Mouse (Mus musculus): ENCODE measurements around the gene Stil. TPM values are rescaled to one million over a fixed set of nuclear protein-coding genes. Genes with fewer than 3 reads are reported as not detected.
A peak's percentile ranks its signal among the peaks of the same experiment; 100 is the strongest.

The Stil gene
- total RNA-seq (2021) (under 1 TPM; 0.31 to 0.58 TPM), polyA plus RNA-seq (2012; rRNA removed) (0.10 and 0.13 TPM in 2 replicates)
- long read RNA-seq: 0 reads

DNA sequence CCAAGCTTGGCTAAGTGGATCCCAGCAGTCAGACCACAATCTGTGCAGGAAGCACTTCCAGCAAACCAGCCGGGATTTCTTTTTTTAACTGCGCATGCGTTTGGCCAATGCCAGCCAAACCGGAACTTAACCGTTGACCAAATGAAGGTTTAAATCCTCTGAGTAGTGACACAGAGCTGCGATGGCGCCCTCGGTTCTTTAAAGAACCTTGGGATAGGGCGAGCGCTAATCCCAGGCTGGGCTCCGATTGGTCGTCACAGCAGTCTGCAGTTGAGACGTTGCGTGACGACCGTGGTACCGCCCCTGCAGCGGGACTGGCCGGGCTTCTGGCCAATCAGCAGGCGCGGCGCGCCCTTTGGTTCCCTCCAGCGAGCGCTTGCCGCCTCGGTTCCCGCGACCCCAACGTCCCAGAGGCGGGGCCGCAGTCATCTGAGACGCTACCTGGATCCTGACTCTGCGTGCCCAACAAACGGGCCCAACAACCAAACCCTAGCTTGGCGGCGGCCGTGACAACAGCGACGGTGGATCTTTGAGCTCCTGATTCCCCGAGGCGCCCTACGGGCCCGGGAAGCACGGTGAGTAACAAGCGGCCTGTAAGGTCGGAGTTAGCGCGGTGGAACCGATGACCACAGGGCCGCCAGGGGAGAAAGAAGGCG lies at the start of gene Stil:
Stil (plus strand) TSS at position 387 of the 656 bp plus-strand sequence.
- DNase-seq: peak; percentile 97

DNA sequence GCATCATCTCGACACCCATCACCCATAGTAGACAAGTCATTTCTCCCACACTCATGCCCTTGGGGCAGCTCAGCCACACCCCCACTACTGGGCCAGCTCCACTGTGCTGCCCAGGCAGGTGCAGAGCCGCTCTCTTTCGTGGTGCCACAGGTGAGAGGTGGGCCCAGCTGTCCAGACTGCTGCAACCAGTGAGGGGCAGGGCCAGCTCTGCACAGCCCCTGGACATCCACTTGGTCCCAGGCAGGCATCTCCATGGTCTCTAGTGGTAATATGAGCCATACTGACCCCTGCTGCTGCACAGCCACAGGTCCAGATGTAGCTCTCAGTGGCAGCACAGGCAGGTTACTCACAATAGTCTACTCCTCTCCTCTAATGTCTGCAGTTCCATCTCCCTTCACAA lies 46.8 kb upstream of the Stil start:
- no peak for DNase-seq

DNA sequence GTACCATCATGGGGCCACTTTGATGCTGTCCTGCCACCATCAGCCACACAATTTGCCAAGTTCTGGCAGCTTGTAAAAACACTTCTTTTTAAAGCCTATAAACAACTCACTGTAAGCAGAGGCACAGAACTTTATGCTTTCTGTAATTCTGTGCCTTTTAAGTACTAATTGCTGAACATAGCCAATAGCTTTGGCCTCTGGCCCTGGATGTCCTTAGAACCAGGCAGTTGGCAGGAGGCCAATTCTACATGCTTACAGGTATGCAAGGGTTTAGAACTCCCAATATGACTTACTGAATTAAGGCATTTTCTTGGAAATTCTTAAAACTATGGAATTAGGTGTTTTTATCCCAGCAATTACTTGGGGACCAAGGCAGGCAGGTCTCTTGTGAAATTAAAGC lies 42.6 kb upstream of the Stil start:
- DNase-seq: no peak

DNA sequence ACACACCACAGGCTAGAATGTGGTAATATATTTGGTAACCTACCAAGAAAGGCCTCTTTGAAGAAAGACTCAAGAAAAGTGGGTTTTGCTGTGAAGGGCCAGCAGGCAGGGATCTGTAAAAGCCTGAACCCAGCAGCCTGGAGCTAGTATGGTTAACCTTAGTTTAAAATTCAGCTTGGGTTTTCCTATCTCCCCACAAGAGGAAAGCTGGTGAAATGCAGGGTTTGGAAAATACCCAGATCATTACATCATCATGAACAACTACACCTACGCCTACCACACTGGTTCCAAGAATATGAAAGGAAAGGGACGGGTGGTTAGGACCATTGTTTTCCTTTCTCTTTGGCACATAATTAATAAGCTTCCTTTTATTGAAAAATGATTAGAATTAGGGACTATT lies 41.7 kb upstream of the Stil start:
- no peak for DNase-seq

DNA sequence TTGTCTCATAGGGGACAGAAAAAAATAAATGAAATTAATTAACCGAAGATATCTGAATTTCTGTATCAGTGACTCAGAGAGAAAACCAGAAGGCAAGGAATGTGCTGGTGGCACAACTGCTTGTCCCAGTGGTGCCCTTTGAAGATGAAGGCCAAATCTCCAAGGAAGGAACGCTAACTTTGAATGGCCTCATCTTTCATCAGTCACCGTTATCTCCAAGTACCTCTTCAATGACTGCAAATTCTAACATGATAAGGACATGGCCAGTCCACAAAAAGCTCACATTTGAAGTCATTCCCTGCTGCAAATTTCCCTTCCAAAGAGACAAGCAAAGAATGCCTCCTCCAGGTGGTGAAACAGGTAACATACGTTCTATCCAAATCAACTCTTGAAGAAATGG lies 41.2 kb upstream of the Stil start:
- DNase-seq: peak; percentile 43

DNA sequence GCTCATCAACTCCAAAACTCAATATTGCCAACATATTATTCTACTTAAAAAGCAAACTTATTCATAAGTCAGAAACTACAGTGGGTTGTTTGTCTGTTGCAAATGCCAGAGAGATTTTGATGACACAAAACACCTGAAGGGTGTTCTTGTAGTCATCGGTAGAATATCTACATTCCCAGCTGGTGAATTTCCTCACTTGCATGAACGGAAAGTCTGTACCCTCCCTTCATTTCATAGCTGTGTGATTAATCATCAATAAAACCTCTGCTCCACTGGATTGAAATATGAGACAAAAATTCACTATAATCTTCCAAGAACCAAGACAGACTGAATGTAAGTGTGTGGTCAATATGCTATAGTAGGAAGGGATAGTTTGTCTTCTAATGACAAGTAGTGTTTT lies 40.4 kb upstream of the Stil start:
- DNase-seq: no peak

DNA sequence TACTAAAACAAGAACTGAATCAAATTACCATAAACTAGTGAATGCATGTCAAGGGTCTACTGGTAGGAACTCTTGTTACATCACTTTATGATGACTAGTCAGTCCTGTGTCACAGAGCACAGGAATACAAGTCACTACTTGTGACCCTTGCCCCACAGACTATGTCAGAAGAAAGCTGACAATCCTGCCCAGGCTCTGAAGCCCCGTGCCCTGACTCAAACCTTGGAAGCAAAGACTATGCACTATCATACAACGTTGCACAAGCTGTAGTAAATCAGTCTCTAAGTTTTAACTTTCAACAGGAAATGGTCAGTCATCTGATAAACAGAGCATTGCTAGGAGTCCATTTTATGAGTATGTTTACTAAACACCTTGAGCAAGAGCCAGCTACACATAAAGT lies 39.1 kb upstream of the Stil start:
- peak; percentile 25 for DNase-seq

DNA sequence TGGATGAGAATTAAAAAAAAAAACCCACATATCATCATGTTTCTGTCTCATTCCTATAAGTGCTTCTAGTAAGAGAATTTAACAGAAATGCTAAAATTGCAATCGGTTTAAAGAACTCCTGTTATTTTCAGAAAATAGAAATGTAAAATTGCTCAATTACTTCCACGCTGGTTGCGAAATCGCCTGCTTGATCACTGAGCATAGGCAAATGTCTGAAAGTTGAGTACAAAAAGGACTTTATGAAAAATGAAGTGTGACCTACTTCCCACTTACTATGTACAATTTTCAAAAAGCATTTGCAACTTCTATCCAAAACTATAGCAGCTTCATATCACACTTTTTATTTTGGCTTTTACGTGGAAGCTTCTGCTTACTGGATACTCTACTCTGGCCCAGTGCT lies 29.2 kb upstream of the Stil start:
- no peak for DNase-seq

DNA sequence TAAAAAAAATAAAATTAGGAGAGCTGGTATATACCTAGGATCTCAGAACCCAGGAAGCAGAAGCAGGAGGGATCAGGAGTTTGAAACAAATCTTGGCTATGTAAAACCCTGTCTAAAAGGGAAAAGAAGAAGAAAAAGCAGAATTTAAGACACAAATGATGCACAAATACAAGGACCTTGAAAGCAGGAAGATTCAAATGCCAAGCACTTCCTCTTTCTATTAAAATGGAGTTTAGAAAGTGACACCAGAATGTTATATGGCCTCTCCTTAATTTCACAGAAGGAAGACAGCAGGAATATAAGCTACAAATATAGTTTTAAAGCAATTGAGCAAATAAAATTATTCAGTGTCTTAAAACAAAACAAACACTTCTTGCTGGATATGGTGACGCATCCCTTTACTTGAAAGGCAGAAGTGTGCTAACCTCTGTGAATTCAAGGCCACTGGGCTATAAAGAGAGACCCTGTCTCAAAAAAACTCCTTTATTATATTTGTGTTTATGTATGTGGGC lies 26.7 kb upstream of the Stil start:
- no peak for DNase-seq

DNA sequence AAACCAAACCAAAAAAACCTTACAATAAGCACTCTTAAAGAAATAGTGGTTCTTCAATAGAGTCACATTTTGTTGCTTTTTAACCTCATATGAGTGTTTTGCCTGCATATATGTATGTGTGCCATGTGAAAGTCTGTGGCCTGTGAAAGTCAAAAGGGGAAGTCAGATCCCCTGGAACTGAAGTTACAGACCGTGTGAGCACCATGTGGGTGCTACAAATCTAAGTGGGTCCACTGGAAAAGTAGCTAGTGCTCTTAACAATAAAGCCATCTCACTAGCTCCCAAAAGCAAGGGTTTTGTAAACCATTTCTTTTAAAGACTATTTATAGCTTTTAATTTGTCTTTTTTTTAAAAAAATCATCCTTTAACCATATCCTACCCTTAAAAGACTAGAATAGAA lies 17.3 kb upstream of the Stil start:
- no peak for DNase-seq

DNA sequence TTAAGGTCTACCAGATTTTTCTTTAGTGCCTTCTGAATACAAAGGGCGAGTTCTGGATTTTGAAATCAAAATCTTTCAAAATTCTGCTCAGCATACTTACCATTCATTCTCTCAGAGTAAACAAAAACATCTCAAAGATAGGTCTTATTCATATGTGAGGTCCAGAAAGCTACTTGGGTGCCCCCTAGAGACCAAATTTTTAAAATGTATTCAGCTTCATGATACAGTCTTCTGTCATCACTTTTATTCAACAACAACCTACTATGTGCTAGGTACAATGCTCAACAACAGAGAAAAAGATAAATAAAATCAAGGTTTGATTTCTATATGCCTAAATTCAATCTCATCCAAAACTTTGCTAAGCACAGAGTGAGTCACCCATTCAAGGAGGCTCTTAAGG lies 16.9 kb upstream of the Stil start:
- no peak for DNase-seq

DNA sequence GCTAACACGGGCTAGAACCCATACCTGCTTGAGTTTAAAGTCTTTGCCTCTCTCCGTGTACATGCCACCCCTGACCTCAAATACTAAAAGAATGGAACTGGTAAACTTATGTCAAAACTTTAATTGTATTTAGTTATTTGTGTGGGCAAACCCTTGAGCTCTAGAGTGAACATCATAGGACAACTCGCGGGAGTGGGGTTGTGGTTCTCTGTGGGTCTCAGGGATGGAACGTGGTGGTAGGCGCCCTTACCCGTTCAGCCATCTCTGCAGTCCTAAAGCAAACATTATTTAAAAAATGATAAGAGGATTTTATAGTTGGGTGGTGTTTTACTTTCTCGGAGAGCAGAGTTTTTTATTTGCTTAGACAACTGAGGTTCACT lies 13.8 kb upstream of the Stil start:
- no peak for DNase-seq

DNA sequence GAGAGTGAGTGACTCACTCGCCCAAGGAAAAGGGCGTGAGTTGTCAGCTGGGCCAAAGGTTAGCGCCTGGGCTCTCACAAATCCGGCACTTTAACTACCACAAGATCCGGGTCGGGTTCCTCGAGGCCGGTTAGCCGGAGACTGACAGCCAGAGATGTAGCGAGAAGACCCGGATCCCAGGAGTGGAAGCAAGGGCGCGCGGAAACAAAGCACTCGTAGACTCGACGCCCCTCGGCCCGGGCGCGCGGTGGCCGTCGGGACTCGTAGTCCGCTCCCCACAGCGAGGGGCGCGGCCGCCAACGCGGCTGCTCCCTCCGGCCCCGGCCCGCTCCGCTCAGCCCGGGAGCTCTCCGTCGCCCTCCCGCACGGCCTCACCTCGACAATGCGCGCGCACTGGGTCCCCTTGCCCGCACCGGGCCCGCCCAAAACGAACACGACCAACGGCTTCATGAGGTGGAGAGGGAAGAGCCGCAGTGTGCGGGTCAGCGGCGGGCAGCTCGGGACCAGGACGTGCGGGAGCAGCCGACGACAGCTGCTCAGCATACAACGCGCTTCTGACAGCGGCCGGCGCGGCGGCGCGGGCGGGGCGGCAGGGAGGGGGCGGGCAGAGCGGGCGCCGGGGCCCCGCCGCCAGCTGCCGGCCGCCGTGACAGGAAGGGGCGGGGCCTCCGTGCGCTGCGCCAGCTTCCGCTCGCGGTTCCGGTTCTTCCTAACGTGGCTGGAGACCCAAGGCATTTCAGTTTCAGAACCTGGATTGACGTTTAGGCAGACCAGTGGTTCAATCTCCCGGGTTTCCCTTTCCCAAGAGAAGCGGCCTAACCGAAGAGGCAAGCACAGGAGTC lies 13.1 kb upstream of the Stil start, which contains the start of gene Cmpk1:
Cmpk1 (minus strand) TSS at position 651 of the 842 bp plus-strand sequence.
- DNase-seq: peak; percentile 92

DNA sequence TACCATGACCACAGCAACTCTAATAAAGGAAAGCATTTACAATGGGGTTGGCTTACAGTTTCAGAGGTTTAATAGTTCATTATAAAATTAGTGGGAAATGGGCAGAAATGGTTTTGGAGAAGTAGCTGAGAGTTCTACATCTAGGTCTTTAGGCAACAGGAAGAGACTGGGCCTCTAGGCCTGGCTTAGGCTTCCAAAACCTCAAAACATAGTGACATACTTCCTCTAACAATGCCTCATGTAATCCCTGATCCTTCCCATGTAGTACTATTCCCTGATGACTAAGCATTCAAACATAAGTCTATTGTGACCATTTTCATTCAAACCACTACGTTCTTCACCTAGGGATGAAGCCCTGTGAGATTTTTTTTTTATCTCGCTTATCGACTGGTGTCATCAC lies 5.7 kb upstream of the Stil start:
- DNase-seq: no peak

DNA sequence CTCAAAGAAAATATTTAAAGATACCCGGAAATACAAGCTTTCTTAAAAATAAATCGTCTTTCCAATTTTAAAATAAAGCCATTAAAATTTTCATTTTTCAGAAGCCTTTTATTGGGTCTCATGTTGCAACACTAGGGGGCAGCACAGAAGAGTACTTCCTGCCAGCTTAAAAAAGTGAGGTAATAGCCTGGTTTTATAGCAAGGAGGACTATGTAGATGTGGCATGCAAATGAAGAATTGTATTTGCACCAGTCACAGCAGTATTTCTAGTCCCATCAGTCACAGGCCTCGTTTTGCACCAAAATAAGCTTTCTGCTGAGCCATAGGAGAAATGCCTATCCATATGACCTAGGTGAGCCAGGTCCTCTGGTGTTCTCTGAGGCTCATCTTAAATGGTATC lies 2.9 kb upstream of the Stil start:
- DNase-seq: peak; percentile 17

DNA sequence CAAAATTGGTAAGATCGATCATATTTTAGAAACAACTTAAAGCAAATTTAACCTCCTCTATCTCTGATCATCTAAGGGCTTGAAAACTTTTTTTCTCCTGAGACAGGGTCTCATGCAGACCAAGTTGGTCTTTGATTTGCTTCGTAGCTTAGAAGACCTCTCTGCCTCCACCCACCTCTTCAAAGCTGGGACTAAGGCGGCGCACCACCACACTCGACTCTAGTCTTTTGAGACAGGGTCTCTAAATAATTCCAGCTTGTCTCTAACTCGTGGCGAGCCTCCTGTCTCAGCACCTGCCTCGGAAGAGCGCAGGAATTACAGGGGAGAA lies 550 bp upstream of the Stil start:
- no peak for DNase-seq

DNA sequence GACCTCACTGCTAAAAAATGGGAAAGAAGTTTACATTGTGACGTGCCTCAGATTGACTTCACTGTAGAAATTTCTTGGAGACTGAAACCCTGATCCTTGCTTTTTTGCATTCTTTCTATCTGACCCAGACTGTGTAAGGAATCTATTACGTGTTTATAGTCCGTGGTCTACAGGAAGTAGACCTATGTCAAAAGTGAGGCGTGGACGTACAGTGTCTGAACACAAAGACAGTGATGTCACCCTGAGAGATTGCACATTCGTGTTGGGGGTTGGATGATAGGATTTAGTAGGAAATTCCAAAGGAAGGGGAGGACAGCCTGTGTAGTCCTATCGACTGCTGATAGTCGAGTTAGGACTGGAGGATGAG lies 453 bp downstream of the Stil start:
- no peak for DNase-seq

DNA sequence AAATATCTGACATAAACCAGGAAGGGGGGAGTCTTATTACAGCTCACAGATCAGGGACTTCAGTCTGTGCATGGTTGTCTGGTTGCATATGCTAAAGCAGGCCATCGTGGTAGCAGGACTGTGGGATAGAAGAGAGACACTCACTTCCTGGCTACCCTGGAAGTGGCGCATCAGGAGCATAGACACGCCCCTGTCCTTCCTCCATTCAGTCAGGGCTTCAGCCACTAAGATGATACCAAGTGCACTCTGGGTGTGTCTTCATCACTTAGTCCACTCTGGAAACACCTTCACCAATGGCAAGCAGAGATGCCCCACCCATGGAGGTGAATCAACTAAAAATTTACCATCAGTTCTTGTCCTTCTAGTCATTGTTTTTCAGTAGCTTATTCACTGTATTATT lies 14.3 kb downstream of the Stil start:
- DNase-seq: no peak

DNA sequence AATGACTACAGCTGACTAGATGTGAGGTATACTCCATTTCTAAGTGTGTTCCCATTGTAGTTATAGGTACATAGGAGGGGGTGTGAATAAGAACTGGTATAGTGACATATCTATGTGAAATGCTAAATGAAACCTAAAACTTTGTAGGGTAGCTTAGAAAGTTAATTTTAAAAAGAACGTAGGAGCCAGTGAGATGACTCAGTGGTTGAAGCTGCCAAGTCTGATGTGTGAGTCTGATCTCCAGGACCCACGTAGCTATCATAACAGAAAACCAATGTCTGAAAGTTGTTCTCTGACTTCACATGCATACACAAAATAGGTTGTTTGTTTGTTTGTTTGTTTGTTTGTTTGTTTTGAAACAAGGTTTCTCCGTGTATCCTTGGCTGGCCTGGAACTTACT lies 20.0 kb downstream of the Stil start:
- DNase-seq: no peak

DNA sequence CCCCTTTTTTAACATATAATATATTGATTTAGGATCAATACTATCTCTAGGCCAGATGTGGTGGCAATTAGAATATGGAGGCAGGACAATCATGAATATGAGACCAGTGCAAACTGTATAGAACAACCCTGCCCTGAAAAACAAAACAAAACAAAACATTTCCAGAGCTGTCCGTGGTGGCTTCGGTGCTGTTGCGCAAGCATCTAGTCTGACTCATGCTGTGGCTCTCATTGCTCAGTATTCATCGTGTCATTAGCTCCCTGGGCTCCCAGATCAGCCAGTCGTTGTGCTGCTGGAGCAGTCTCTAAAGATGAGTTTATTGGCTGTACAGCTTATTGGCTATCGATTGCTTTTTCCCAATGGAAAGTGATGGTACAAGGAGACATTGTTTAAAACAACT lies 35.1 kb downstream of the Stil start:
- DNase-seq: peak; percentile 64

DNA sequence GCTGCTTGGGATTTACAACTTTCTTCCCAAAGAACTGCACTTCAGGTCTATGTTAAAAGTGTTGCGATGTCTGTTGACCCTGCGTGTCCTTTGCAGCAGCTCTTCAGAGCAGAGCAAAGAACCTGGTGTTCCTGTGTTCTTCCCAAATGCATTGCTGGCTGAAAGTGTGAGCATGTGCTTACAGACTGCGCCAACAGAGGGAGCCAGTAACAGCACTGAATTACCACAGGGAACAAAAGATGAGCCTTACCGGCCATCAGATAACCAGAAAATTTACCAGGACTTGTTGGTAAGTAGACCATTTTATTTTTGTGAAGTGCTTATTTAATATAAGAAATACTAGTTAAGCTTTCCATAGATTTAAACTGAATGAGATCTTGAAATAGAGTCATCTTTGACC lies 38.3 kb downstream of the Stil start:
- peak; percentile 20 for DNase-seq

DNA sequence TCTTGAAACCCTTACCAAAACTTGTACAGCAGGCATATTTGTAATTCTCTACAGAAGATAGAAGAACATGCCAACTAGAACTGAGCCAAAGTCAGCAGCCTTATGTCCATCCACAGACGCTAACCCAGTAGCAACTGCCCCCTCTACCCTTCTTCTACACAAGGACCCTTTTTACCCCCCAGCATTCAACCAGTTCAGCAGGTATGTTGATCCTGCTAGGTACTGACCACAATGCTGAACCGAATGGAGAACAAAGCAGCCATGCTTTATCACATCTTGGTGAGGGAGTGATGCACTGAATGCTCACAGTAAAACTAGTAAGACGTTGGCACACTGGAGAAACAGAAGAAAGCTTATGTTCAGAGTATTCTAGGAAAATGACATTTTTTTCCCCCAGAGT lies 45.7 kb downstream of the Stil start:
- no peak for DNase-seq

DNA sequence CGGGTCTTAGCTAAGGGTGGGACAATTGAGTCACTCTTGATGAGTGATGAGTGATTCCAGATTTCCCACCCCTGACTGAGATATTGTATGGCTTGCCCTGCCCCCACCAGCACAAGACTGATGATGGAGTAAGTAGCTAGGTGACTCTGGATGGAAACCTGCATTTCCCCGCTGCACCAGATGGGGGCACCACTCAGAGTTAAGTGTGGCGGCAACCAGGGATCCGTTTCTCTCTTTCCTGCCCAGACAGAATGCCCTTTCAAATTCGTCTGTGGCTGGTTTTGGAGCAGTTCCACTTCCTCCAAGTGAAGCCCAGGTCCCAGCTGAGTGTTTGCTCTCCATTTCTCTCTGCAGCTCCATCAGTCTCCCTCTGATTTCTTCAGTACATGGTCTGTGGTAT lies 47.8 kb downstream of the Stil start:
- DNase-seq: peak; percentile 59

DNA sequence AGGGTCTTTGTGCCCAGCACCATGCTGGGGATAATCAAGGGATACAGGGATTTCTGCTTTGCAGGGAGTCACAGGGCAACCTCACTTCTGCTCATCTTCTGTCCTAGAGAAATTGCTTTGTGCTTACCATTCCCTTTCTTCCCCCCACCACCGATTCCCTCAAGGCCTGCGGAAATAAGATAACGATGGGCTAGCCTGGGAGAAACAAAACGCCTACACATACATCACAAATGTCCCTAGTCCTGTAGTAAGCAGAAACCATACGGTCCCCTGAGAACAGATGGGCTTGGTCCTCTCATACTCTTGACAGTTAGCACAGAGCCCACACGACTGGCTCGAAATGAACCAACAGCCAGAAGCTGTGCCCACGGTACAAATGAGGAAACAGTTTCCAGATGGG lies 48.2 kb downstream of the Stil start:
- DNase-seq: no peak

All from adrenal gland, adult 2 months (tissue).